Mouse (Mus musculus) ES-Bruce4 (cell line): ENCODE measurements at regions not wholly inside any gene's neighbourhood (a gene's known extent, or its start where the extent isn't known, plus 50 kb on each side); places are given as distances from the start of the nearest gene placed in this dataset.

Experiments used
- EP300 ChIP-seq: IDR thresholded peaks from 2 replicates; pipeline ENCODE4 v1.6.1; 2011; ENCODE audit warnings: low read depth, low read length; ENCODE audit not compliant: insufficient read depth
- POLR2A ChIP-seq: IDR thresholded peaks from one replicate; pipeline ENCODE4 v1.8.1; 2011; ENCODE audit warnings: low read length; ENCODE audit not compliant: insufficient read depth

GRCm38 (mm10) chr7:79203481-79203880 lies 54.6 kb upstream of the Mfge8 start:
- TF ChIP-seq POLR2A (no peak), EP300 (no peak)
